Mouse (Mus musculus) adrenal gland (tissue): ENCODE results near the gene Nkx2-9.

Source experiments
- intact Hi-C: fragments of 180-260 bp; cut with DNase I; formaldehyde crosslinking; loops from one replicate; pipeline ENCODE4 v1.15.1; 2025
- long read RNA-seq, 2 experiments: library from polyadenylated mRNA; unstranded; transcript quantifications; one replicate each; pipeline ENCODE4 v2.0.0; 2020; ENCODE audit warnings: borderline replicate concordance in 1 of 2; ENCODE audit not compliant: insufficient replicate concordance in 1 of 2

Nkx2-9 gene
- long read RNA-seq, experiment 1: 0 reads
- long read RNA-seq, experiment 2: 0 reads

- intact Hi-C loops: no loop called here
Observed at GRCm38 (mm10) chr12:56612761-56613437, at the start of gene Nkx2-9. Nkx2-9 (minus strand) TSS chr12:56613284.

GRCm38 (mm10) chr12:56637181-56637566, 24.1 kb upstream of the Nkx2-9 start:
- intact Hi-C loops: loop anchor here (2.0 to 5.0 kb wide), 3 partner anchors 48 to 750 kb away; no protein-coding TSS in a partner anchor

- intact Hi-C loops: loop anchor here (2.0 to 5.0 kb wide), 3 partner anchors 48 to 749 kb away; no protein-coding TSS in a partner anchor
Observed at GRCm38 (mm10) chr12:56636534-56637180, 23.6 kb upstream of the Nkx2-9 start.

- intact Hi-C loops: no loop called here
Observed at GRCm38 (mm10) chr12:56616088-56616487, 3.0 kb upstream of the Nkx2-9 start.

- intact Hi-C loops: no loop called here
Observed at GRCm38 (mm10) chr12:56615391-56615790, 2.3 kb upstream of the Nkx2-9 start.

GRCm38 (mm10) chr12:56614513-56614912, 1.4 kb upstream of the Nkx2-9 start:
- intact Hi-C loops: no loop called here

- intact Hi-C loops: no loop called here
Observed at GRCm38 (mm10) chr12:56613916-56614510, 929 bp upstream of the Nkx2-9 start.

- intact Hi-C loops: no loop called here
Observed at GRCm38 (mm10) chr12:56613438-56613830, 350 bp upstream of the Nkx2-9 start.

- intact Hi-C loops: no loop called here
Observed at GRCm38 (mm10) chr12:56612349-56612735, 742 bp downstream of the Nkx2-9 start.

- intact Hi-C loops: no loop called here
Observed at GRCm38 (mm10) chr12:56611504-56612348, 1.4 kb downstream of the Nkx2-9 start.

GRCm38 (mm10) chr12:56610851-56611250, 2.2 kb downstream of the Nkx2-9 start:
- intact Hi-C loops: no loop called here

- intact Hi-C loops: no loop called here
Observed at GRCm38 (mm10) chr12:56591722-56592121, 21.4 kb downstream of the Nkx2-9 start.

- intact Hi-C loops: loop anchor here (2.0 kb wide), 1 partner anchor 49 kb away; no protein-coding TSS in a partner anchor
Observed at GRCm38 (mm10) chr12:56587830-56588229, 25.3 kb downstream of the Nkx2-9 start.
